Mouse (Mus musculus): ENCODE data around the gene Cdrt4. TPM values are rescaled to one million over a fixed set of nuclear protein-coding genes. Genes with fewer than 3 reads are reported as not detected.

Gene Cdrt4
- total RNA-seq, 1 experiment = 1.6 TPM

GRCm38 (mm10) chr11:62963292-62963691, 12.3 kb downstream of the Cdrt4 start:
- DNase-seq (ENCODE audit: low read depth, low spot score) = no peak
- no peak overlapping the region for H3K4me3 ChIP-seq (ENCODE audit: insufficient read depth in 1 of 2, low read depth in 1 of 2, low read length in 2 of 2, poor library complexity in 1 of 2, severe bottlenecking in 1 of 2)
- H3K9me3 ChIP-seq (ENCODE audit: control insufficient read depth, insufficient read depth, low read depth, low read length) = no peaks in the 10 kb centered on the region
- peaks cover 0 to 11% of the 10 kb centered on the region in 2 experiments; a peak in 1 of 4 replicates for H3K4me1 ChIP-seq (ENCODE audit: control insufficient read depth in 2 of 2, insufficient read depth in 2 of 2, low read length in 2 of 2, poor library complexity in 1 of 2)
- no peaks in the 10 kb centered on the region for H3K36me3 ChIP-seq (ENCODE audit: control insufficient read depth, insufficient read depth, low read length, poor library complexity, severe bottlenecking)
- TF ChIP-seq ZC3H11A (IDR thresholded peaks at IDR 0.05; ENCODE audit: borderline replicate concordance, low read depth, low read length) (no peak), HCFC1 (IDR thresholded peaks at IDR 0.05; ENCODE audit: borderline replicate concordance, insufficient read depth, low read length) (no peak), ZNF384 (IDR thresholded peaks at IDR 0.05; ENCODE audit: low read depth, low read length) (no peak), CHD2 (IDR thresholded peaks at IDR 0.05; ENCODE audit: low read depth, low read length) (no peak), MAFK (IDR thresholded peaks at IDR 0.05; ENCODE audit: insufficient read depth, low read depth, low read length) (no peak)
- no peak overlapping the region for H3K9ac ChIP-seq (ENCODE audit: insufficient read depth, low read depth, low read length, poor library complexity, severe bottlenecking)
- in situ Hi-C loops (cut with MboI; ENCODE audit: low sequenced_read_pairs in 2 of 2, unreplicated experiment in 2 of 2) = no loop called here
- H3K27ac ChIP-seq (ENCODE audit: insufficient read depth, low read depth, low read length, poor library complexity, severe bottlenecking) = no peak overlapping the region

- DNase-seq (ENCODE audit: low read depth, low spot score) = no peak
- no peaks in the 10 kb centered on the region for H3K9me3 ChIP-seq (ENCODE audit: control insufficient read depth, insufficient read depth, low read depth, low read length)
- no peak overlapping the region for H3K27ac ChIP-seq (ENCODE audit: insufficient read depth, low read depth, low read length, poor library complexity, severe bottlenecking)
- no peak overlapping the region; the same call in 1 of the 2 replicates for H3K9ac ChIP-seq (ENCODE audit: insufficient read depth, low read depth, low read length, poor library complexity, severe bottlenecking)
- peaks cover 0 to 11% of the 10 kb centered on the region in 2 experiments; a peak in 1 of 4 replicates for H3K4me1 ChIP-seq (ENCODE audit: control insufficient read depth in 2 of 2, insufficient read depth in 2 of 2, low read length in 2 of 2, poor library complexity in 1 of 2)
- TF ChIP-seq CHD2 (IDR thresholded peaks at IDR 0.05; ENCODE audit: low read depth, low read length) = no peak
- no peak for TF ChIP-seq MAFK (IDR thresholded peaks at IDR 0.05; ENCODE audit: insufficient read depth, low read depth, low read length)
- TF ChIP-seq HCFC1 (IDR thresholded peaks at IDR 0.05; ENCODE audit: borderline replicate concordance, insufficient read depth, low read length) = no peak
- TF ChIP-seq ZNF384 (IDR thresholded peaks at IDR 0.05; ENCODE audit: low read depth, low read length) = no peak
- TF ChIP-seq ZC3H11A (IDR thresholded peaks at IDR 0.05; ENCODE audit: borderline replicate concordance, low read depth, low read length) = no peak
- in situ Hi-C loops (cut with MboI; ENCODE audit: low sequenced_read_pairs in 2 of 2, unreplicated experiment in 2 of 2) = no loop called here
- H3K36me3 ChIP-seq (ENCODE audit: control insufficient read depth, insufficient read depth, low read length, poor library complexity, severe bottlenecking) = no peaks in the 10 kb centered on the region
- H3K4me3 ChIP-seq (ENCODE audit: insufficient read depth in 1 of 2, low read depth in 1 of 2, low read length in 2 of 2, poor library complexity in 1 of 2, severe bottlenecking in 1 of 2) = peak overlapping the region in 1 of 2 experiments; percentile 37; a peak in 2 of 4 replicates
Observed at GRCm38 (mm10) chr11:62966424-62966764, 15.4 kb downstream of the Cdrt4 start.

- no peak for DNase-seq (ENCODE audit: low read depth, low spot score)
- Histone ChIP-seq H3K4me3 (ENCODE audit: insufficient read depth in 1 of 2, low read depth in 1 of 2, low read length in 2 of 2, poor library complexity in 1 of 2, severe bottlenecking in 1 of 2) (peak overlapping the region; percentile 37 to 64), H3K4me1 (ENCODE audit: control insufficient read depth in 2 of 2, insufficient read depth in 2 of 2, low read length in 2 of 2, poor library complexity in 1 of 2) (peaks cover 0 to 11% of the 10 kb centered on the region in 2 experiments; a peak in 1 of 4 replicates), H3K27ac (ENCODE audit: insufficient read depth, low read depth, low read length, poor library complexity, severe bottlenecking) (no peak overlapping the region; the same call in 1 of the 2 replicates), H3K36me3 (ENCODE audit: control insufficient read depth, insufficient read depth, low read length, poor library complexity, severe bottlenecking) (no peaks in the 10 kb centered on the region), H3K9ac (ENCODE audit: insufficient read depth, low read depth, low read length, poor library complexity, severe bottlenecking) (peak overlapping the region; percentile 33; the same call in 1 of the 2 replicates), H3K9me3 (ENCODE audit: control insufficient read depth, insufficient read depth, low read depth, low read length) (no peaks in the 10 kb centered on the region)
- no peak for TF ChIP-seq CHD2 (IDR thresholded peaks at IDR 0.05; ENCODE audit: low read depth, low read length)
- no peak for TF ChIP-seq HCFC1 (IDR thresholded peaks at IDR 0.05; ENCODE audit: borderline replicate concordance, insufficient read depth, low read length)
- TF ChIP-seq ZNF384 (IDR thresholded peaks at IDR 0.05; ENCODE audit: low read depth, low read length) = no peak
- no peak for TF ChIP-seq MAFK (IDR thresholded peaks at IDR 0.05; ENCODE audit: insufficient read depth, low read depth, low read length)
- no peak for TF ChIP-seq ZC3H11A (IDR thresholded peaks at IDR 0.05; ENCODE audit: borderline replicate concordance, low read depth, low read length)
- in situ Hi-C loops (cut with MboI; ENCODE audit: low sequenced_read_pairs in 2 of 2, unreplicated experiment in 2 of 2) = no loop called here
Observed at GRCm38 (mm10) chr11:62966765-62967633, 16.0 kb downstream of the Cdrt4 start.

GRCm38 (mm10) chr11:62977176-62977575, 26.2 kb downstream of the Cdrt4 start:
- no peak overlapping the region for H3K9ac ChIP-seq (ENCODE audit: insufficient read depth, low read depth, low read length, poor library complexity, severe bottlenecking)
- no peaks in the 10 kb centered on the region for H3K4me1 ChIP-seq (ENCODE audit: control insufficient read depth in 2 of 2, insufficient read depth in 2 of 2, low read length in 2 of 2, poor library complexity in 1 of 2)
- no peaks in the 10 kb centered on the region for H3K9me3 ChIP-seq (ENCODE audit: control insufficient read depth, insufficient read depth, low read depth, low read length)
- H3K36me3 ChIP-seq (ENCODE audit: control insufficient read depth, insufficient read depth, low read length, poor library complexity, severe bottlenecking) = no peaks in the 10 kb centered on the region
- no peak for DNase-seq (ENCODE audit: low read depth, low spot score)
- H3K27ac ChIP-seq (ENCODE audit: insufficient read depth, low read depth, low read length, poor library complexity, severe bottlenecking) = no peak overlapping the region
- no peak overlapping the region for H3K4me3 ChIP-seq (ENCODE audit: insufficient read depth in 1 of 2, low read depth in 1 of 2, low read length in 2 of 2, poor library complexity in 1 of 2, severe bottlenecking in 1 of 2)
- TF ChIP-seq ZNF384 (IDR thresholded peaks at IDR 0.05; ENCODE audit: low read depth, low read length) (no peak), ZC3H11A (IDR thresholded peaks at IDR 0.05; ENCODE audit: borderline replicate concordance, low read depth, low read length) (no peak), MAFK (IDR thresholded peaks at IDR 0.05; ENCODE audit: insufficient read depth, low read depth, low read length) (no peak), HCFC1 (IDR thresholded peaks at IDR 0.05; ENCODE audit: borderline replicate concordance, insufficient read depth, low read length) (no peak), CHD2 (IDR thresholded peaks at IDR 0.05; ENCODE audit: low read depth, low read length) (no peak)
- in situ Hi-C loops (cut with MboI; ENCODE audit: low sequenced_read_pairs in 2 of 2, unreplicated experiment in 2 of 2) = no loop called here
